Mouse (Mus musculus): ENCODE results near the gene Ctsk. TPM values are rescaled to one million over a fixed set of nuclear protein-coding genes. Genes with fewer than 3 reads are reported as not detected.

Gene Ctsk
- 23.2 and 23.9 TPM in 2 replicates for polyA plus RNA-seq (2014; fragmentation: Nextera tagmentation; extraction: Ambion mirVana)

- peaks cover 32% of the 10 kb centered on the region for H3K36me3 ChIP-seq (ENCODE audit: control insufficient read depth, insufficient read depth, low read length)
- peak within 1 kb of the TSS; percentile 2 to 28; a peak in 3 of 4 replicates for H3K4me3 ChIP-seq (ENCODE audit: control insufficient read depth in 1 of 2, insufficient read depth in 1 of 2, low read depth in 1 of 2, low read length in 2 of 2)
- 0 out of 2 replicates have a peak, but pooled peaks have one; percentile 27 for ATAC-seq (ENCODE audit: insufficient number of reproducible peaks, insufficient read depth, low FRiP score, low read depth)
- H3K9me3 ChIP-seq (ENCODE audit: control insufficient read depth, low read length), result no peaks in the 10 kb centered on the region
- H3K4me2 ChIP-seq (ENCODE audit: low read length), result peak within 1 kb of the TSS; percentile 53
- WGBS, result 62% methylated on average over 7 of the region's 7 CpGs
- H3K4me1 ChIP-seq (ENCODE audit: control insufficient read depth in 2 of 2, insufficient read depth in 2 of 2, low read length in 2 of 2), result peaks cover 5 to 10% of the 10 kb centered on the region in 2 experiments
- H3K9ac ChIP-seq (ENCODE audit: low read length), result peak within 1 kb of the TSS; percentile 38; the same call in 1 of the 2 replicates
- no peaks in the 10 kb centered on the region for H3K27me3 ChIP-seq (ENCODE audit: control insufficient read depth, insufficient read depth, low read length)
- H3K27ac ChIP-seq (replicated peaks in 1 of 2; ENCODE audit: control insufficient read depth in 1 of 2, insufficient read depth in 1 of 2, low read depth in 2 of 2, low read length in 2 of 2), result peak within 1 kb of the TSS; percentile 17 to 72
These were observed at the start of gene Ctsk for GRCm38 (mm10) chr3:95499024-95499423. TSS of gene Ctsk (plus strand) at chr3:95499256.

- Histone ChIP-seq H3K4me2 (ENCODE audit: low read length) (no peak overlapping the region), H3K4me3 (ENCODE audit: control insufficient read depth in 1 of 2, insufficient read depth in 1 of 2, low read depth in 1 of 2, low read length in 2 of 2) (no peak overlapping the region), H3K27ac (replicated peaks in 1 of 2; ENCODE audit: control insufficient read depth in 1 of 2, insufficient read depth in 1 of 2, low read depth in 2 of 2, low read length in 2 of 2) (no peak overlapping the region), H3K36me3 (ENCODE audit: control insufficient read depth, insufficient read depth, low read length) (peaks cover 57% of the 10 kb centered on the region), H3K4me1 (ENCODE audit: control insufficient read depth in 2 of 2, insufficient read depth in 2 of 2, low read length in 2 of 2) (peaks cover 4 to 9% of the 10 kb centered on the region in 2 experiments; a peak in 3 of 4 replicates), H3K9me3 (ENCODE audit: control insufficient read depth, low read length) (no peaks in the 10 kb centered on the region), H3K27me3 (ENCODE audit: control insufficient read depth, insufficient read depth, low read length) (no peaks in the 10 kb centered on the region), H3K9ac (ENCODE audit: low read length) (no peak overlapping the region)
- no peak for ATAC-seq (ENCODE audit: insufficient number of reproducible peaks, insufficient read depth, low FRiP score, low read depth)
- WGBS, result 17% methylated on average over 1 of the region's 1 CpGs
These were observed 48.6 kb upstream of the Ctsk start for GRCm38 (mm10) chr3:95450408-95450807.

- ATAC-seq (ENCODE audit: insufficient number of reproducible peaks, insufficient read depth, low FRiP score, low read depth), result no peak
- Histone ChIP-seq H3K4me1 (ENCODE audit: control insufficient read depth in 2 of 2, insufficient read depth in 2 of 2, low read length in 2 of 2) (peaks cover 4 to 7% of the 10 kb centered on the region in 2 experiments; a peak in 3 of 4 replicates), H3K4me3 (ENCODE audit: control insufficient read depth in 1 of 2, insufficient read depth in 1 of 2, low read depth in 1 of 2, low read length in 2 of 2) (no peak overlapping the region), H3K27me3 (ENCODE audit: control insufficient read depth, insufficient read depth, low read length) (no peaks in the 10 kb centered on the region), H3K36me3 (ENCODE audit: control insufficient read depth, insufficient read depth, low read length) (peaks cover 57% of the 10 kb centered on the region), H3K4me2 (ENCODE audit: low read length) (no peak overlapping the region), H3K27ac (replicated peaks in 1 of 2; ENCODE audit: control insufficient read depth in 1 of 2, insufficient read depth in 1 of 2, low read depth in 2 of 2, low read length in 2 of 2) (no peak overlapping the region), H3K9ac (ENCODE audit: low read length) (no peak overlapping the region), H3K9me3 (ENCODE audit: control insufficient read depth, low read length) (no peaks in the 10 kb centered on the region)
- 90% methylated on average over 3 of the region's 3 CpGs for WGBS
These were observed 48.1 kb upstream of the Ctsk start for GRCm38 (mm10) chr3:95450915-95451314.

DNA sequence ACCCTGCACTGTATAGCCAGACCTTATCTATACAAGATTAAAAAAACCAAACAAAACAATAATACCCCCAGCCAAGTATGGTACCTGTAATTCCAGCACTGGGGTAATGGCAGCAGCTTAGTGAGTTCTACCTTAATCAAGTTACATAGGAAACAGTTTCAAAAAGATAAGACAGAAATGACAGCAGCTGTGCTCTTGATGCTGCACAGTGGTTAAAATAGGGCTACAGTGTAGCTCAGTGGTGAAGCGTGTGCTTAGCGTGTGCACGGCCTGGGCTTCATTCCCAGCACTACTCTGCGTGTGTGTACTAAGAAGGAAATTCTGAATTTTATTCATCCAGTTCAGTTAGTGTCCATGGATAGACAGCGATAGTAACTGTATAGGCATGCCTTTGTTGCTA lies 42.7 kb upstream of the Ctsk start:
- Histone ChIP-seq H3K27me3 (ENCODE audit: control insufficient read depth, insufficient read depth, low read length) (no peaks in the 10 kb centered on the region), H3K27ac (replicated peaks in 1 of 2; ENCODE audit: control insufficient read depth in 1 of 2, insufficient read depth in 1 of 2, low read depth in 2 of 2, low read length in 2 of 2) (no peak overlapping the region), H3K9ac (ENCODE audit: low read length) (no peak overlapping the region), H3K4me3 (ENCODE audit: control insufficient read depth in 1 of 2, insufficient read depth in 1 of 2, low read depth in 1 of 2, low read length in 2 of 2) (no peak overlapping the region), H3K4me1 (ENCODE audit: control insufficient read depth in 2 of 2, insufficient read depth in 2 of 2, low read length in 2 of 2) (peaks cover 4 to 7% of the 10 kb centered on the region in 2 experiments; a peak in 3 of 4 replicates), H3K36me3 (ENCODE audit: control insufficient read depth, insufficient read depth, low read length) (peaks cover 63% of the 10 kb centered on the region), H3K4me2 (ENCODE audit: low read length) (no peak overlapping the region), H3K9me3 (ENCODE audit: control insufficient read depth, low read length) (no peaks in the 10 kb centered on the region)
- ATAC-seq (ENCODE audit: insufficient number of reproducible peaks, insufficient read depth, low FRiP score, low read depth), result no peak
- 95% methylated on average over 5 of the region's 5 CpGs for WGBS

- Histone ChIP-seq H3K36me3 (ENCODE audit: control insufficient read depth, insufficient read depth, low read length) (peaks cover 64% of the 10 kb centered on the region), H3K27me3 (ENCODE audit: control insufficient read depth, insufficient read depth, low read length) (no peaks in the 10 kb centered on the region), H3K4me1 (ENCODE audit: control insufficient read depth in 2 of 2, insufficient read depth in 2 of 2, low read length in 2 of 2) (no peaks in the 10 kb centered on the region), H3K4me2 (ENCODE audit: low read length) (no peak overlapping the region), H3K9ac (ENCODE audit: low read length) (no peak overlapping the region), H3K27ac (replicated peaks in 1 of 2; ENCODE audit: control insufficient read depth in 1 of 2, insufficient read depth in 1 of 2, low read depth in 2 of 2, low read length in 2 of 2) (no peak overlapping the region), H3K9me3 (ENCODE audit: control insufficient read depth, low read length) (no peaks in the 10 kb centered on the region), H3K4me3 (ENCODE audit: control insufficient read depth in 1 of 2, insufficient read depth in 1 of 2, low read depth in 1 of 2, low read length in 2 of 2) (no peak overlapping the region)
- ATAC-seq (ENCODE audit: insufficient number of reproducible peaks, insufficient read depth, low FRiP score, low read depth), result no peak
- WGBS, result 65% methylated on average over 3 of the region's 3 CpGs
These were observed 41.3 kb upstream of the Ctsk start for GRCm38 (mm10) chr3:95457758-95458157.

- no peak for ATAC-seq (ENCODE audit: insufficient number of reproducible peaks, insufficient read depth, low FRiP score, low read depth)
- Histone ChIP-seq H3K4me2 (ENCODE audit: low read length) (no peak overlapping the region), H3K4me1 (ENCODE audit: control insufficient read depth in 2 of 2, insufficient read depth in 2 of 2, low read length in 2 of 2) (no peaks in the 10 kb centered on the region), H3K9ac (ENCODE audit: low read length) (no peak overlapping the region), H3K27ac (replicated peaks in 1 of 2; ENCODE audit: control insufficient read depth in 1 of 2, insufficient read depth in 1 of 2, low read depth in 2 of 2, low read length in 2 of 2) (no peak overlapping the region), H3K36me3 (ENCODE audit: control insufficient read depth, insufficient read depth, low read length) (peaks cover 58% of the 10 kb centered on the region), H3K27me3 (ENCODE audit: control insufficient read depth, insufficient read depth, low read length) (no peaks in the 10 kb centered on the region), H3K4me3 (ENCODE audit: control insufficient read depth in 1 of 2, insufficient read depth in 1 of 2, low read depth in 1 of 2, low read length in 2 of 2) (no peak overlapping the region), H3K9me3 (ENCODE audit: control insufficient read depth, low read length) (no peaks in the 10 kb centered on the region)
- WGBS, result 75% methylated on average over 1 of the region's 1 CpGs
These were observed 39.7 kb upstream of the Ctsk start for GRCm38 (mm10) chr3:95459381-95459780.

- no peak for ATAC-seq (ENCODE audit: insufficient number of reproducible peaks, insufficient read depth, low FRiP score, low read depth)
- H3K9ac ChIP-seq (ENCODE audit: low read length), result no peak overlapping the region
- H3K4me2 ChIP-seq (ENCODE audit: low read length), result no peak overlapping the region
- H3K4me1 ChIP-seq (ENCODE audit: control insufficient read depth in 2 of 2, insufficient read depth in 2 of 2, low read length in 2 of 2), result no peaks in the 10 kb centered on the region
- no peaks in the 10 kb centered on the region for H3K27me3 ChIP-seq (ENCODE audit: control insufficient read depth, insufficient read depth, low read length)
- H3K4me3 ChIP-seq (ENCODE audit: control insufficient read depth in 1 of 2, insufficient read depth in 1 of 2, low read depth in 1 of 2, low read length in 2 of 2), result no peak overlapping the region
- H3K27ac ChIP-seq (replicated peaks in 1 of 2; ENCODE audit: control insufficient read depth in 1 of 2, insufficient read depth in 1 of 2, low read depth in 2 of 2, low read length in 2 of 2), result no peak overlapping the region
- peaks cover 77% of the 10 kb centered on the region for H3K36me3 ChIP-seq (ENCODE audit: control insufficient read depth, insufficient read depth, low read length)
- no peaks in the 10 kb centered on the region for H3K9me3 ChIP-seq (ENCODE audit: control insufficient read depth, low read length)
These were observed 35.2 kb upstream of the Ctsk start for GRCm38 (mm10) chr3:95463852-95464251.

GRCm38 (mm10) chr3:95478966-95479365 lies 20.1 kb upstream of the Ctsk start:
- no peaks in the 10 kb centered on the region for H3K4me1 ChIP-seq (ENCODE audit: control insufficient read depth in 2 of 2, insufficient read depth in 2 of 2, low read length in 2 of 2)
- no peak overlapping the region for H3K4me2 ChIP-seq (ENCODE audit: low read length)
- H3K9me3 ChIP-seq (ENCODE audit: control insufficient read depth, low read length), result no peaks in the 10 kb centered on the region
- H3K27me3 ChIP-seq (ENCODE audit: control insufficient read depth, insufficient read depth, low read length), result no peaks in the 10 kb centered on the region
- no peak overlapping the region for H3K27ac ChIP-seq (replicated peaks in 1 of 2; ENCODE audit: control insufficient read depth in 1 of 2, insufficient read depth in 1 of 2, low read depth in 2 of 2, low read length in 2 of 2)
- no peak for ATAC-seq (ENCODE audit: insufficient number of reproducible peaks, insufficient read depth, low FRiP score, low read depth)
- no peak overlapping the region for H3K9ac ChIP-seq (ENCODE audit: low read length)
- 77% methylated on average over 1 of the region's 1 CpGs for WGBS
- peaks cover 89% of the 10 kb centered on the region for H3K36me3 ChIP-seq (ENCODE audit: control insufficient read depth, insufficient read depth, low read length)
- H3K4me3 ChIP-seq (ENCODE audit: control insufficient read depth in 1 of 2, insufficient read depth in 1 of 2, low read depth in 1 of 2, low read length in 2 of 2), result no peak overlapping the region
